Mouse (Mus musculus) thymus, postnatal 0 days (tissue): ENCODE results near the gene Tmem88. TPM values are rescaled to one million over a fixed set of nuclear protein-coding genes. Genes with fewer than 3 reads are reported as not detected.

Source experiments
- DNase-seq: peaks from one replicate; pipeline ENCODE4 v3.0.0-alpha.2; 2015; ENCODE audit warnings: low spot score
- polyA plus RNA-seq: library from polyadenylated mRNA; unstranded; fragments of >200 nt; fragmentation: Nextera tagmentation; extraction: Ambion mirVana; gene quantifications from 2 replicates; pipeline ENCODE4 v1.2.1, GENCODE M21; 2015

The Tmem88 gene
- 10.4 and 12.9 TPM in 2 replicates for polyA plus RNA-seq

GRCm38 (mm10) chr11:69398059-69398458, at the start of gene Tmem88:
Gene Tmem88 (minus strand): TSS chr11:69398234.
- no peak for DNase-seq

- no peak for DNase-seq
These were observed 49.3 kb upstream of the Tmem88 start for GRCm38 (mm10) chr11:69447299-69447698.

GRCm38 (mm10) chr11:69443328-69443727, 45.3 kb upstream of the Tmem88 start:
- no peak for DNase-seq

- DNase-seq = no peak
These were observed 39.3 kb upstream of the Tmem88 start for GRCm38 (mm10) chr11:69437291-69437690.

- DNase-seq = no peak
These were observed 35.2 kb upstream of the Tmem88 start for GRCm38 (mm10) chr11:69433189-69433588.

GRCm38 (mm10) chr11:69432640-69432982, 34.6 kb upstream of the Tmem88 start:
- no peak for DNase-seq

- peak; percentile 87 for DNase-seq
These were observed 34.0 kb upstream of the Tmem88 start for GRCm38 (mm10) chr11:69431829-69432639.

- no peak for DNase-seq
These were observed 32.6 kb upstream of the Tmem88 start for GRCm38 (mm10) chr11:69430631-69431030.

GRCm38 (mm10) chr11:69429313-69429712, 31.3 kb upstream of the Tmem88 start:
- DNase-seq = no peak

- DNase-seq = peak; percentile 47
These were observed 30.7 kb upstream of the Tmem88 start for GRCm38 (mm10) chr11:69428751-69429150.

GRCm38 (mm10) chr11:69426246-69426645, 28.2 kb upstream of the Tmem88 start:
- no peak for DNase-seq

- DNase-seq = no peak
These were observed 25.9 kb upstream of the Tmem88 start for GRCm38 (mm10) chr11:69423885-69424284.

GRCm38 (mm10) chr11:69422842-69423241, 24.8 kb upstream of the Tmem88 start:
- no peak for DNase-seq

GRCm38 (mm10) chr11:69421131-69421977, 23.3 kb upstream of the Tmem88 start:
- DNase-seq = no peak

- DNase-seq = no peak
These were observed 22.5 kb upstream of the Tmem88 start for GRCm38 (mm10) chr11:69420554-69421000.

GRCm38 (mm10) chr11:69419813-69420553, 21.9 kb upstream of the Tmem88 start:
- DNase-seq = peak; percentile 52

GRCm38 (mm10) chr11:69419443-69419812, 21.4 kb upstream of the Tmem88 start:
- DNase-seq = peak; percentile 45

GRCm38 (mm10) chr11:69418481-69419442, 20.7 kb upstream of the Tmem88 start:
- peak; percentile 87 for DNase-seq

- peak; percentile 66 for DNase-seq
These were observed 19.7 kb upstream of the Tmem88 start for GRCm38 (mm10) chr11:69417449-69418384.
